Mouse (Mus musculus) ZHBTc4 (cell line): ENCODE results near the gene Trim47.
"Not testable (repeated sequence)": the region's sequence is repeated elsewhere in the genome, so short reads cannot be mapped to it uniquely, and the experiment has no call there.

Experiments
- DNase-seq: peaks from one replicate; pipeline ENCODE4 v3.0.0-alpha.2; 2011; ENCODE audit warnings: low read depth, low spot score

The Trim47 gene

DNA sequence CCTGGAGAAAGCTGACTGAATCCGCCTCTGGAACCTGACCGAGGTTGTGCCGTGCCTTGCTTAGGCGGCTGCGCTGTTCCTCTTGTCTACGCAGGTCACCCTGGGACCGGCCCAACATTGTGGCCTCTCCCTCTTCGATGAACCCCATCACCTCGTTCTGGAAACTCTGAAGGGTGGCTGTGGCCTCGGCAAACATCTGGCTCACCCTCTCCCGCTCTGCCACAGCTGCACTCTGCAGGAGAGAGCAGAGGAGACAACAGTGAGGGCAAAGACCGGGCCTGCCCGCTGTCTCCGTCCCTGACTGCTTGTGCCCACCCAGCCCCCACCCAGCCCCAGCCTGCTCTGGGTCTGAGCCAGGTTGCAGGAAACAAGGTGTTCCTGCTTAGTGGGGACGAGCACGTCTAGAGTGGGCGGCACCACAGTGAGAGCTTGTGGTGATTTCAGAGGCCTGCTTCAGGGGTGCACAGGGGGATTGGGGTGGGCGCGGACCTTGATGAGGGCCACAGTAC lies 19.2 kb downstream of the Trim47 start:
- peak; percentile 36 for DNase-seq

DNA sequence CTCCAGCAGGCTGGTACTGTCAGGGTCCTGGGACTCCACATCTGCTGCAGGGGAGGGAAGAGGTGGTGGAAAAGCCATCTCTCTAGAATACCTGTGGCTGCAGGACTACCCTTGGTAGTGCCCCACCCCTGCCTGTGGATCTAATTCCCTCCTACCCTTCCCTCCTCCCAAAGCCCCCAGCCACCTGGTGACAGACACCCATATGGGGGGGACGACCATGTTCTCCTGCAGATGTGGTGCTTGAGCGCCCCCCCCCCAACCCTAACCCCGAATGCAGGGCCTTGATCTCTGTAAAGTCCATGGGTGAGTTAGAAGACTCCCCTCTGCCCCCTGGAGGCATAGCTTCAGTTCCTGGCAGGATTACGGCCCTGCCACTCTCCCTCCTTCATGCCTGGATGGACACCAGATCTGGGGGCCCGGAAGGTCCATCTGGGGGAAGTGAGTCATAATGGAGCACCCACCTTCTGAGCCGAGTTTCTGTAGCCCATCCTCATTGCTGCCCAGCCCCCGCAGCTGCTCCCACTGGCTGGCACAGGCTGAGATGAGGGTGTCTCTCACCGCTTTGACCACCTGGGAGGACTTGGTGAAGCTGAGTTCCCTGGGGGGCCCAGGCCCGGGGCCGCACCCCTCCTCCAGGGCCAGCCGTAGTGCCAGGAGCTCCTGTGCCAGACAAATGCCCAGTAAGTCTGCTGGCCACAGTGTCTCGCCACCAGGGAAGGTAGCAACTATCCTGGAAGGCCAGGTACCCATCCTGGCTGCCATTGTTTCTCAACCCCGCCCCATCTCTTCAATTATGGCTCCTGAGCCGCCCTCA lies 19.8 kb downstream of the Trim47 start:
- DNase-seq: no peak

DNA sequence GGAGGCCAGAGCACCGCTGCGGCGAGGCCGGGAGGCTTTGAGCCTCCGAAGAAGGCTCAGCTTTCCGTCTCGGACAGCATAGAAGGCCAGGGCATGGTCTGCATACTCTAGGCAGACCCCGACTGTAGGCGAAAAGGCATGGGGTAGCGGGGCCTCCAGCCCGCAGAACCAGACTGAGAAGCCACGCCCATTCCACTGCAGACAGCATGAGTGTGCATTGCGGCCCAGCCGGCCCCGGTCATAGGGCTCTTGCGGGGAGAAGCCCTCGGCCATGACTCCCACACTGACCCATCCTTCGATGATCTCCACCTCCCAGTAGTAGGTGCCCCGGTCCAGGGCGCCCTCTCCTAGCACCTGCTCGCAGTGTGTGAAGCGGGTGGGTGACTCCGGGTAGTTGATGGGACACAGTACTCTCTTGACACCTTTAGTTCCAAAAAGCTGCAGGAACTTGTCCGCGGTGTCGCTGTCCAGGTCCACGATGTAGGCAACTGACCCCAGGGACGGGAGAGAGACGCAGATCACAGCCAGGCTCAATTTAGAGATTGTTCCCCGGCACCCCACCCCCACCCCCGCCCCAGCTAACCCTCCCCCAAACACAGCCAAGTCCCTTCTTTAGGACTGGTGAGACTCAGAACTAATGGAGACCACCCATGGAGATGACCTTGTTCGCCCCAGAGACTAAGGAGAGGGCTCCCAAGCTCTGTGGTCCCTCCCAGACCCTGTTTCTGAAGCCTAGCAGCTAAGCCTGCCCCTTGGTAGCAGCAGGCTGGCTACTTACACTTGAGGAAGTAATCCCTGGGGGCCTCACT lies 20.7 kb downstream of the Trim47 start:
- DNase-seq: peak; percentile 80

DNA sequence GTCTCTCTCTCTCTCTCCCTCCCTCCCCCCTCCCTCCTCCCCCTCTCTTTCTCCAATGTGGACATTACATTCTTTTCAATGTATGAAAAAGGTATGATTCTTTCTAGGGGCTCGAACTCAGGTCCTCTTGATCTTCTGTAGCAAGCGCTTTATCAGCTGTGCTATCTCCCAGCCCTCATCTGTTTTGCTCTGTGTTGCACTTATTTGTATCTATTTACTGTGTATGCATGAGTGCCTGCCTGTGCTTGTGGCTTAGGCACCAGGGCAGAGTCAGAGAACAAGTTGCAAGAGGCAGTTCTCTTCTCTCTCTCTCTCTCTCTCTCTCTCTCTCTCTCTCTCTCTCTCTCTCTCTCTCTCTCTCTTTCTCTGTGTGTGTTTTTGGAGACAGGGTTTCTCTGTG lies 21.9 kb downstream of the Trim47 start:
- DNase-seq: no peak

DNA sequence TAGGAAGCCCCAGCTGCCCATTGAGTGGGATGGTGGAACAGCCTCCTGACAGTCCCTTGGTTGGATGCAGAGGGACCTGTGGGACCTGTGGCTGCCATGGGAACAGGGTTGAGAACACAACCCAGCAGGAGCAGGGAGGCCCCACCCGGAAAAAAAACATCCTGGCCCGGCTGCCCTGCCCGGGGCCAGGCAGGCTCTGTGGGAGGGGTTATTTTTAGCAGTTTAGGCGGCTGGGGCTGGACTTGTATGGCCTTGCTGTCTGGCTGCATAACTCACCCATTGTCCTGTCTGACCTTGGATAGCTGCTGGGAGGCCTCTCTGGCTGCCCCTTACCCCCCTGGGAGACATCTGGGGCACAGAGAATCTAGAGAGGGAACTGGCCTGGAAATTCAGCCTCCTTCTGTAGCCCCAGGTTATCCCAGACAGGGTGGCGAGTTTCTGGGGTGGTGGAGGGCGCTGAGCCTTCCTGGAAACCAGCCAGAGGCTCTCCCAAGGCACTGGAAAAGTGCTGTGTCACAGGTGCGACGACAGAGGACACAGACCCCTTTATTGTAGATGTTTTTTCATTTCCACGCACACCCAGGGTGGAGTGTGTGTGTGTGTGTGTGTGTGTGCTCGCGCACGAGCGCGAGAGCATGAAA lies 22.9 kb downstream of the Trim47 start:
- peak; percentile 89 for DNase-seq

DNA sequence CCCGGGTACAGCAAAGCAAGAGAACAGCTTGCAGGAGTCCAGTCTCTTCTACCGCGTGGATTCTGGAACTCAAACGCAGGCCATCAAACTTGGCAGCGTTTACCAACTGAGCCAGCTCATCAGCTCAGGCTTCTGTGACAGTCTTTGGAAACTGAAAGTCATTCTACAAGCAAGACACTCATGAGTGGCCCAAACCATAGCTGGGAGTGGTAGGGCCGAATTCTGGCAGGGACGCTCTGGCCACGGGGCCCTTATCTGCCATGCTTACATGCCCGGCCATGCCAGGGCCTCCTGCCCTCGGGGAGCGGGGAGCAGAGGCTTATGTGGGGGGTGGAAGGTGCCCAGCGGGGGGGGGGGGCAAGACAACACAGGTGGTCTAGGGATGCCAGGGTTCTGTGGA lies 23.4 kb downstream of the Trim47 start:
- no peak for DNase-seq

DNA sequence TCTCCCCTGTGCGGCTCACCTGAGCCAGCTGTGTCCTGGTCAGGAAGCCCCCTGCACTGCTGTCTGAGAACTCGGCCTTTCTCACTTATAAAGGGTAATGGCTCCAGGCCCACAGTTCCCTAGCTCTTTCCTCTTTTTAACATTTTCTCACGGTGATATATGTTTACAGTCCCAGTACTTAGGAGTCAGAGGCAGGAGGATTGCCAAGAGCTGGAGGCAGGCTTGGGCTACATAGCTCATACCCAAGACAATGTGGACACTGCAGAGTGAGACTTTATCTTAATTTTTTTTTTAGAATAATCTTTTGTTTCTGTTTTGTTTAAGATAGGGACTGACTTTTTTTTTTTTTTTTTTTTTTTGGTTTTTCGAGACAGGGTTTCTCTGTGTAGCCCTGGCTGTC lies 24.5 kb downstream of the Trim47 start:
- no peak for DNase-seq

DNA sequence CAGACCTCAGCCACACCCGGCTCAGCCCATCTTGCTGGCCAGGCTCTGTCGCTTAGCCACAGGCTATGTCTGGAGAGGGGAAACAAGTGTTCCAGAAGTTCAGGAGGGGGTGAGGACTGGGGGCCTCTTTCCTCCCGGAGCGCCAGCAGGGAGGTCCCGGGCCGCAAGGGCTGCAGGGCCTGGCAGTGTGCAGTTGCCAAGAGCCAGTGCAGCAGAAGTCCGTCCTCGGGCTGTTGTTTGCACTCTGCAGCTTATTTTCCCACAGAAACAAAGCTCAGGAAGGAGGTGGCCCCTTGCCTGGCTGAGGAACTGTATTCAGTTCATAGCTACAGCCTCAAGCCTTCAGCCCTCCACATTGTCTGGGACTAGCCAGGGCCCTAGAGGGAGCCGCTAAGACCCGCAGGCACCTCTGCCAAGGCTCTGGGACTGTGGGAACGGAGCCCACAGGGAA lies 25.1 kb downstream of the Trim47 start:
- peak; percentile 37 for DNase-seq

DNA sequence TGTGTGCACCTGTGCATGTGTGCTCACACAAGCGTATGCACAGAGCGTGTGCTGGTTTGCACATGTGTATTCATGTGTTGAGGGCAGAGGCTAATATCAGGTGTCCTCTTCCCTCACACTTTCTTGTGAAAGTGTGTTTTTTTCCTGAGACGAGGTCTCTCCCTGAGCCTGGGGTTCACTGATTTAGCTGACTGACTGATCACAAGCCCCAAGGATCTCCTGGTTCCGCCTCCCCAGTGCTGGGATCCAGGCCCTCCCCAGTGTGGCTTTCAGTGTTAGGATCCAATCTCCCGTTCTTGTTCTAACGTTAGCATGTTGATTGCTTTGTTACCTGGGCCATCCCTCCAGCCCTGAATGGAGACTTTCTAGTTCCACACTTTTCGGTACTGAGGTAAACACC lies 26.2 kb downstream of the Trim47 start:
- DNase-seq: no peak

DNA sequence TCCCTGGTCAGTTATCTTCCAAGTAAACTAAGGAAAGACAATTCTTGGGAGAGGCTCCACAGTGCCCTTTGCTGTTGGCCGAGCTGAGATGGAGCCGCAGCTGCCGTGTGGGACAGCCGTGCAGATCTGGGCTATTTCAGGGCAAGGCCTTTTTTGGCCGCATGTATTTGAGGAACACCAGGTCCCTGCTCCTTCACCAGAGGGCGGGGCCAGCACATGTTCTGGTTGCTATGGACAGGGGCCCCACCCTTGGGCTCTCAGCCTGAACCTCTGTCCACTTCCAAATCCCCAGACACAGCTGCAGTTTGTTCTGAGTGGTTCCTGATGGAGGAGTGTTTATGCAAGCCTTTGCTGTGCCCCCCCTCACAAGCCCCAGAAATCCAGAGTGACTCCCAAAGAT lies 26.6 kb downstream of the Trim47 start:
- DNase-seq: peak; percentile 26

DNA sequence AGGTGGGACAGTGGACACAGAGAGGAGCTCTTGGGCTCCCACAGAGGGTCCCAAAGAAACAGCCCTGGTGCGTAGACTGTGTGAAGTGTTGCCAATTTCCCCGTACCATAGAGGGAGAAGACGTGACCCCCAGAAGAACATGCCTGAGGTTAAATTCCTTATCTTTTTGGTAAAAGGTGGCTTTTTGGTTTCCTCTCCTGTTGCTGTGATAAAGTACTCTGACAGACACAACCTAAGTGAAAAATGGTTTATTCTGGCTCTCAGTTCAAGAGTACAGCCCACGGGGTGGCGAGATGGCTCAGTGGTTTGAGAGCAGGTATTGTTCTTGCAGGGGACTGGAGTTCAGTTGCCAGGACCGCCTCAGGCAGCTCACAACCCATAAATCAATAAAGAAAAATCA lies 27.5 kb downstream of the Trim47 start:
- no peak for DNase-seq

DNA sequence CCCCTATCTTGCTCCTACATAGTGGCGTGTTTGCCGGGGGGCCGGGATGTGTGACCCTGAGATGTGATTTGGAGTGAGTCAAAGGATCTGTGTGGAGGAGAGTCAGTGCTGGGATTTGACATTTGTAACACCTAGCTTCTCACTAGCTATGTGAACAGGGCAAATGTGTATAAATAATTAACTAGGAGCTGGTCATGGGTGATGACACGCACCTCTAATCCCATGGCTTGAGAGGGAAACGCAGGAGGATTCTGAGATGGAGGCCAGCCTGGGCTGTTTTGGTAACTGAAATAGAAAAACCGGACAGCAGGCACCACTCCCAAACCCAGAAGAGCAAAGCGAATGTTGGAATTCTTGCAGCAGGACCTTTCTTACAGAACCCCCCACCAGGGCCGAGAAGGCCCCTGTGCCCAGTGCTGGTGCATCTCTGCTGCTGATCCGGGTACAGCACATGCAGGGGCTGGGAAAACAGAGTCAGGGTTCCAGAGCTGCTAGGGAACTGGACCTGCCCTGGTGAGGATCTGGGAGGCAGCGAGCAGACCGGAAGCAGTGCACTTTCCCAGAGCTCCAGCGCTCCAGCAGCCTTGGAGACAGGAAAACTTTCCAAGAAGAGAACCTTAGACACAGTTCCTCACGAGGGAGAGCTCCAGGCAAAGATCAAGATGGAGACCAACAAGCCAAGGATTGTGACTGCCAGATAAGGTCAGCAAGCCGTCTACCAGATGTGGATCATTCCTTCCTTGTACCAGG lies 28.1 kb downstream of the Trim47 start:
- DNase-seq: no peak

DNA sequence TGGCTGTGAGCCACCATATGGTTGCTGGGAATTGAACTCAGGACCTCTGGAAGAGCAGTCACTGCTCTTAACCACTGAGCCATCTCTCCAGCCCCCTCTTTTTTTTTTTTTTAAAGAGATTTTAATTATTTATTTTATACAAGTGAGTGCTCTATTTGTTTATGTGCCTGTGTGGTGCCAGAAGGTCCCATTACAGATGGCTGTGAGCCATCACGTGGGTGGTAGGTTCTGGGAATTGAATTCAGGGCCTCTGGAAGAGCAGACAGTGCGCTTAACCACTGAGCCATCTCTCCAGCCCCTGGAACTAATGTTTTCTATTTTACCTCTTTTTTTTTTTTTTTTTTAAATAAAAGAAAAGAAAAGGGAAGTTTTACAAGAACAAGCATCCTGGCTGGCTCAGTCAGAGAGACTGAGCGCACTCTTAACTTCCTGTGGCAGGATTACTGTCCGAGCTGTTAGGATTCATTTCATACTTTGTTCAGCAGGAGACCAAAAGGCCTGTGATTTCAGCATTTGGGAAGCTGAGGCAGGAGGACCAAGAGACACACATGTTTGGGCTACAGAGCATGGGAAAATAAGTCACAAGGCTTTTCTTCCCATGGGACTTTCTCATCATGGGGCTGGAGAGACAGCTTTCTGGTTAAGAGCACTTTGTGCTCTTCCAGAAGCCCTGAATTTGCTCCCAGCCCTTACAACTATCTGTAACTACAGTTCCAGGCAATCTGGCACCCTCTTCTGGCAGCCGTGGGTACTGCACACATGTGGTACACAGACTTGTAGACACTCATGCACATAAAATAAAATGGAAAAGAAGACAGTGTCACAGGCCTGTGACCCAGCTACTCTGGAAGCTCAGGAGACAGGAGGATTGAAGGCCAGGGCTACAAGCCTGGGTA lies 30.5 kb downstream of the Trim47 start:
- peak; percentile 97 for DNase-seq

DNA sequence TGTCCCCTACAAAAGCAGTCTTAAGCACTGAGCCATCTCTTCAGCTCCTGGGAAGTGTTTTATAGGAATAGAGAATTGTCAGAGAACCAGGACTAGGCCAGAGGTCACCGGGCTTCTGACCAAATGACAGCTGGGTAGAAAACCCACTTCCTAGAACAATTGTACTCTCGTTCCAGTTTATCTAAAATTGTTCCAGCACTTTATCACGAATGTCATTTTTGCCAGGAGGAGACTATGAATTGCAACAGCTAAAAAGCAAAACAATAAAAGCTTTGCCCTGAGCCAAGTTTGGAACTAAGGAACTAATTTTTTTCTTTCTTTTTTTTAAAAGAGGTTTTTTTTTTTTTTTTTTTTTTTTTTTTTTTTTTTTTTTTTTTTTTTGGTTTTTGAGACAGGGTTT lies 31.4 kb downstream of the Trim47 start:
- DNase-seq: no peak

DNA sequence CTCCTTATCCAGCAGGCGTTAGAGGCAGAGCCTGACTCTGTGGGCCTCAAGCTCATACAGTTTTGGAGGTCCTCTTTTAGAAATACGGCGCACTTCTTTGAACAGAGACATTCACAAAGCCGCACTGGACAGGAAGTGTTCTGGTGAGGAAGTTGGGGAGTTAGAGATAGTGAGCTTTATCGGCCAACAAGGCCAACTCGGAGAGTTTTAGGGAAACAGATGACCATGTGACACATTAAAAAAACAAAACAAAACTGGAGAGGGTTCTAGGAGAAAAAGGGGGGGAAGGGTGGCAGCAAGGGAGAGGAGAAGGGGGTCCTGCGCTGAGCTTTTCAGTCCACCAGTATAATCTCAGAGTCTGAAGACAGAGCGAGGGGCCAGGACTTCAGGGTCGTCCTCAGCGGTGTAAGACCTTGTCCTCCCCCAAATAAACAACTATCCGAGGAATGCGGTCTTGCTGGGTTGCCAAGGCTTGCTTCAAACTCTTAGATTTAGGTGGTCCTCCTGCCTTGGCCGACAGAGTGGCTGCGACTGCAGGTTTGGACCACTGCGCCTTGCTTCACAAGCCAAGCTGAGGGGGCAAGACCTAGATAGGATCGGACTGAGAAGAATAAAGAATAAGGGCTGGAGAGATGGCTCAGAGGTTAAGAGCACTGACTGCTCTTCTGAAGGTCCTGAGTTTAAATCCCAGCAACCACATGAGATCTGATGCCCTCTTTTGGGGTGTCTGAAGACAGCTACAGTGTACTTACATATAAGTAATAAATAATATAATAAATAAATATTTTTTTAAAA lies 33.0 kb downstream of the Trim47 start:
- DNase-seq: no peak

DNA sequence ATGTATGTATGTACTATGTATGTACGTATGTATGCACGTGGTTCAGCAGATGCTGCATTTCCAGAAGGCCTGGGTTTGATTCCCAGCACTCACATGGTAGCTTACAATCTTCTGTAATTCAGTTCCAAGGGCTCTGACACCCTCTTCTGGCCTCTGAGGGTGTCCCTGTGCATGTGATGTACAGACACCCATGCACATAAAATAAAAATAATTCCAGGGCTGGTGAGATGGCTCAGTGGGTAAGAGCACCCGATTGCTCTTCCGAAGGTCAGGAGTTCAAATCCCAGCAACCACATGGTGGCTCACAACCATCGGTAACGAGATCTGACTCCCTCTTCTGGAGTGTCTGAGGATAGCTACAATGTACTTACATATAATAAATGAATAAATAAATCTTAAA lies 34.1 kb downstream of the Trim47 start:
- DNase-seq: not testable (repeated sequence)

DNA sequence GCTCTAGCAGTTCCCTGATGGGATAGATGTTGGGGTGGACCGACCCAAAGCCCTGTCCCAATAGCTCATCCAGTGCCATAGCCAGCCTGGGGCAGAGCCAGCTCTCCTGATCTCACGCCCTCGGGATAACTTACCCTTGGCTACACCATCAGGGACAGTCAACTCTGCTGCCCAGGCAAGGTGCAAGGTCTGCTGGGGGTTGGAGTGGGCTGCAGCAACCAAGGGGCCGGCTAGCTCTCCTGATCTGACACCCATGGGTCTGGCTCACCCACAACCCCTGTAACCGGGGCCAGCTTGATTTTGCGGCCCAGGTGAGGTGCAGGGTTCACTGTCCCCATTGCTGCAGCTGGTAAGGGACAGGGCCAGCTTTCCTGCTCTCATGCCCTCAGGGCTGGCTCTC lies 35.4 kb downstream of the Trim47 start:
- no peak for DNase-seq

DNA sequence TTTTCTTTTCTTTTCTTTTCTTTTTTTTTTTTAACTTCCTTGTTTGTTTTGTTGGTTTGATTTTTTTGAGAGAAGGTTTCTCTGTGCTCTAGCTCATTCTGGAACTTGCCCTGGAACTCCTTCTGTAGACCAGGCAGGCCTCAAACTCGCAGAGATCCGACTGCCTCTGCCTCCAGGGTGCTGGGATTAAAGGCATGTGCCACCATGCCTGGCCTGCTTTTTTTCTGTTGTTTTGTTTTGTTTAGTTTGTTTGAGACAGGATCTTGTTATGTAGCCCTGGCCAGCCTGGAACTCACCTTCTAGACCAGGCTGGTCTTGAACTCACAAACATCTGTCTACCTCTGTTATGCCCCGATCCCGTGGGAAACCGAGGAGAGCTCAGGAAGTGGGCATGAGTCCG lies 37.5 kb downstream of the Trim47 start:
- DNase-seq: no peak

DNA sequence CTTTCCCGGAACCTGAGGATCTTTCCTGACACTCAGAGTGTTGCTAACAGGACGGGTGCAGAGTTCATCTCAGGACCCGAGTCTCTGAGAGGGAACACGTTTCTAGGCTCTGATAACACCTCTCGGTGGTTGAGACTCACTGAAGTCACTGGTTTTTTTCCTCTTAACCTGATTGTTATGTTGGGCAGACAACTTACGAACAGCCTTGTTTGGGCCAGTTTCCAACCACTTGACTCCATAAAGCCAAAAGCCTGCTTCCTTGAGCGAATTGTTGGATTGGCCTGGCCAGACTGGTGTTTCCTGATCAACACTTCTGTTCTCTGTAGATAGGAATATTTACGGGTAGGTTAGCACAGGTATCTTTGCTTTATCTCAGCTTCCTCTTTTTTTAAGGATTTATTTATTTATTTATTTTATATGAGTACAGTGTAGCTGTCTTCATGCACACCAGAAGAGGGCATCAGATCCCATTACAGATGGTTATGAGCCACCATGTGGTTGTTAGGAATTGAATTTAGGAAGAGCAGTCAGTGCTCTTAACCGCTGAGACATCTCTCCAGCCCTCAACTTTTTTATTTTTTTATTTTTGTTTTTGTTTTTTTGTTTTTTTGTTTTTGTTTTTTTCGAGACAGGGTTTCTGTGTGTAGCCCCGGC lies 38.1 kb downstream of the Trim47 start:
- no peak for DNase-seq
